Mouse (Mus musculus): ENCODE data around the gene 1810010D01Rik.

Gene 1810010D01Rik

GRCm38 (mm10) chr7:145211680-145212659 is 4.1 kb upstream of the 1810010D01Rik start:
- peak; percentile 66 for DNase-seq

GRCm38 (mm10) chr7:145210477-145211070 is 2.7 kb upstream of the 1810010D01Rik start:
- DNase-seq: no peak

GRCm38 (mm10) chr7:145206801-145207200 is 1.1 kb downstream of the 1810010D01Rik start:
- no peak for DNase-seq

GRCm38 (mm10) chr7:145206056-145206610 is 1.8 kb downstream of the 1810010D01Rik start:
- DNase-seq: peak; percentile 78

- no peak for DNase-seq
Observed at GRCm38 (mm10) chr7:145205363-145205902, 2.5 kb downstream of the 1810010D01Rik start.

GRCm38 (mm10) chr7:145199711-145200110 is 8.2 kb downstream of the 1810010D01Rik start:
- no peak for DNase-seq

- DNase-seq: no peak
Observed at GRCm38 (mm10) chr7:145198223-145198714, 9.7 kb downstream of the 1810010D01Rik start.

- no peak for DNase-seq
Observed at GRCm38 (mm10) chr7:145197711-145198110, 10.2 kb downstream of the 1810010D01Rik start.

- no peak for DNase-seq
Observed at GRCm38 (mm10) chr7:145197042-145197441, 10.9 kb downstream of the 1810010D01Rik start.

GRCm38 (mm10) chr7:145196340-145196739 is 11.6 kb downstream of the 1810010D01Rik start:
- DNase-seq: no peak

- no peak for DNase-seq
Observed at GRCm38 (mm10) chr7:145195186-145195927, 12.6 kb downstream of the 1810010D01Rik start.

- DNase-seq: peak; percentile 73
Observed at GRCm38 (mm10) chr7:145194455-145195161, 13.3 kb downstream of the 1810010D01Rik start.

- no peak for DNase-seq
Observed at GRCm38 (mm10) chr7:145192836-145193235, 15.1 kb downstream of the 1810010D01Rik start.

GRCm38 (mm10) chr7:145190520-145190919 is 17.4 kb downstream of the 1810010D01Rik start:
- no peak for DNase-seq

- no peak for DNase-seq
Observed at GRCm38 (mm10) chr7:145189342-145189741, 18.6 kb downstream of the 1810010D01Rik start.

GRCm38 (mm10) chr7:145187802-145188201 is 20.1 kb downstream of the 1810010D01Rik start:
- no peak for DNase-seq

GRCm38 (mm10) chr7:145182388-145182787 is 25.5 kb downstream of the 1810010D01Rik start:
- DNase-seq: no peak

GRCm38 (mm10) chr7:145181376-145182034 is 26.4 kb downstream of the 1810010D01Rik start:
- DNase-seq: peak; percentile 20

- no peak for DNase-seq
Observed at GRCm38 (mm10) chr7:145179691-145180091, 28.2 kb downstream of the 1810010D01Rik start.

GRCm38 (mm10) chr7:145176750-145177589 is 30.9 kb downstream of the 1810010D01Rik start:
- DNase-seq: no peak

All from kidney, postnatal 14 days (tissue).